Mouse (Mus musculus): ENCODE data around the gene Ubr4. TPM values are rescaled to one million over a fixed set of nuclear protein-coding genes. Genes with fewer than 3 reads are reported as not detected.

Ubr4 gene
- total and polyA plus RNA-seq, 2 experiments from 2014 or later, result 65.4 to 180 TPM

DNA sequence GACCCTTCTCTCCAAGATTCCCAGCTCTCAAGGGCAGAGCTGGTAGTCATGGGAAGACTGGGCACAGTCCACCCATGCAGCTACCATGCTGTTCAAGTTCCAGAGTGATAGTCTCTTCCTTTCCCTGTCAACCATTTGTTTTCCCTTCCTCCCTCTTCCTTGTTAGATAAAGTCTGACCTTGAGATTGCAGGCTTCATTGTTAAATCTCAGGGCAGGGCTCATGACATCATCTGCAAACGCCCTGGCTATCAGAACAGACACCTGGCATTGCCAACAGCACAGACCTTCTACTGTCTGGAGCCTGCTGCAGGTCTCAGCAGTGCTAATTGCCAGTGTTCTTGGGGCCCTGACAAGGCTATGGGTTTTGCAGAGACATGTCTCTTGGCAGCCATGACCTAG, 129.0 kb downstream of the Ubr4 start:
- Histone ChIP-seq H3K9ac (replicated peaks; ENCODE audit: low read length) (no peak overlapping the region), H3K4me3 (ENCODE audit: low read length) (no peak overlapping the region), H3K9me3 (ENCODE audit: low read length) (no peaks in the 10 kb centered on the region), H3K27me3 (ENCODE audit: insufficient read depth, low read length) (no peaks in the 10 kb centered on the region), H3K4me2 (ENCODE audit: low read depth, low read length) (no peak overlapping the region), H3K27ac (no peak overlapping the region), H3K4me1 (ENCODE audit: insufficient read depth, low read length) (peaks cover 2% of the 10 kb centered on the region; the same call in 1 of the 2 replicates), H3K36me3 (ENCODE audit: insufficient read depth, low read length) (peaks cover 74% of the 10 kb centered on the region)
- DNase-seq (ENCODE audit: low spot score), result no peak
- ATAC-seq, result no peak
- 75% methylated on average over 1 of the region's 1 CpGs for WGBS
- TF ChIP-seq CTCF (IDR thresholded peaks at IDR 0.05; ENCODE audit: low read depth), result no peak

DNA sequence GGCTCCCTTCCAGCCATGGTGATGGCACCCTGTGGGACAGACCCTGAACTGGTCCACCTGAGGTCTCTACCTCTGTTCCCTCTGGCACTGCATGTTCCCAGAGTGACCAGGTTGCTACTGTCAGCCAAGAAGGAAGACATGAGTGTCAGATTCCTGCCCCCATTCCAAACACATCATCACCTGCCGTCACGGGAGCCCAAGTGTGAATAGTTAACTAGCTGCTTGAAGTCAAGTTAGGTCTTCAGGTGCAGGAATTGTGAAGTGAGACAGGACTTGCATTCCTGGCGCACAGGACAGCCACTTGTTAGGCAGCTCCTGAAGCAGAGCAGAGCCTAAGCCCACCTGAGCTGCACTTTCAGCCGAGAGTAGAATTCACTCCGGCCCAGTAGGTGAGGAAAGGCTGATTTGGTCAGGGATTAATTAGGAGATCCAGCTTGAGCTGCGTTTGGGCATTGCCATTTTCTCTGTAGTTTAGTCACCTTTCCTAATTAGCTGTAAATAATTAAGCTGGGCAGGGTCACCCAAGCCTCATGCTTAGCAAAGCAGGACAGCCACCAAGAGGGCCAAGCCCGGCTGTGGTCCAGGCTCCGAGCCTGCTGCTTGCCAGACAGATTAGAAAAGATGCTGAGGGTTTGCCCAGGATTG, 131.2 kb downstream of the Ubr4 start:
- no peaks in the 10 kb centered on the region for H3K4me1 ChIP-seq (ENCODE audit: insufficient read depth, low read length)
- H3K4me2 ChIP-seq (ENCODE audit: low read depth, low read length), result no peak overlapping the region
- no peak overlapping the region for H3K9ac ChIP-seq (replicated peaks; ENCODE audit: low read length)
- no peak for DNase-seq (ENCODE audit: low spot score)
- no peaks in the 10 kb centered on the region for H3K27me3 ChIP-seq (ENCODE audit: insufficient read depth, low read length)
- H3K9me3 ChIP-seq (ENCODE audit: low read length), result no peaks in the 10 kb centered on the region
- H3K4me3 ChIP-seq (ENCODE audit: low read length), result no peak overlapping the region
- 79% methylated on average over 8 of the region's 8 CpGs for WGBS
- no peak for TF ChIP-seq CTCF (IDR thresholded peaks at IDR 0.05; ENCODE audit: low read depth)
- peaks cover 78% of the 10 kb centered on the region for H3K36me3 ChIP-seq (ENCODE audit: insufficient read depth, low read length)
- H3K27ac ChIP-seq, result no peak overlapping the region
- ATAC-seq, result no peak

DNA sequence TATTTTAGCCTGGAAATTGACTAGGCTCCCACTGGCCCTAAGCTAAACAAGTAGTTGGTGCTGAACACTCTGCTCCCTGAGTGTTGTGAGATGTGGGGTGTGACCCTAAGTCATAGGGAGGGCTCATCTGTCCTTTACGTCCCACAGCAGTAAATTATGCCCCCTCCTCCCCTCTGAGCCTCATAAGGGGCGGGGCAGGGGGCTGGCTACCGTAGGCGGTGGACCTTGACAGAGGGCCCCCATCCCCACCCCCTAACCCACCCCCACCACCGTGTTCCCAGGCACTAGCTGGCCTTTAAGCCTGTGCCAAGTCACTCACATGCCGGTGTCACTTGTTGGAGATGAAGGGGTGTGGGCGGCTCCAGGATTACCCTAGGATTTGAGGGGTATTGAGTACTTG, 132.1 kb downstream of the Ubr4 start:
- 67% methylated on average over 6 of the region's 7 CpGs for WGBS

DNA sequence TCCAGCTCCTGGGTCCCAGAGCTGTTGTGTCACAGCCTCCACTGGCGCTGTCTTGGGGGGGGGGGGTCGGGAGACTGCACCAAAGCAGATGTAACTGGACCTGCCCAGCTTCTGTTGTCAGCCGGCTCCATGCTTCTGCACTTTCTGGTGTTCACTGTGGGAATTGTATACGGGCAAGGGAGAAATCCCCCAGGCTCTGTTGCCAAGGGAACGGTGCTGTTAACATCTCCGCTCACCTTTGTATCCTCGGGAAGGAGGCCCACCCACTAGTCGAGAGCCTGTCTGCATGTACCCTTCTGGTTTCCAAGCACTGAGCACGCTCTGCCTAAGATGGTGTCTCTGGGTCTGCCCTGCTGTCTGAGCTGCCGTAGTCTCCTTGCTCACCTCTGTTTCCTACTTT, 134.7 kb downstream of the Ubr4 start:
- DNase-seq (ENCODE audit: low spot score) (no peak), ATAC-seq (no peak)
- H3K4me1 ChIP-seq (ENCODE audit: insufficient read depth, low read length), result no peaks in the 10 kb centered on the region
- no peak overlapping the region for H3K4me3 ChIP-seq (ENCODE audit: low read length)
- 47% methylated on average over 10 of the region's 10 CpGs for WGBS
- no peaks in the 10 kb centered on the region for H3K27me3 ChIP-seq (ENCODE audit: insufficient read depth, low read length)
- peaks cover 60% of the 10 kb centered on the region for H3K36me3 ChIP-seq (ENCODE audit: insufficient read depth, low read length)
- H3K9me3 ChIP-seq (ENCODE audit: low read length), result no peaks in the 10 kb centered on the region
- no peak overlapping the region for H3K9ac ChIP-seq (replicated peaks; ENCODE audit: low read length)
- no peak overlapping the region for H3K4me2 ChIP-seq (ENCODE audit: low read depth, low read length)
- H3K27ac ChIP-seq, result no peak overlapping the region
- no peak for TF ChIP-seq CTCF (IDR thresholded peaks at IDR 0.05; ENCODE audit: low read depth)

More for the DNA sequence above, 132.1 kb downstream of the Ubr4 start:
- Histone ChIP-seq H3K36me3 (ENCODE audit: insufficient read depth, low read length) (peaks cover 79% of the 10 kb centered on the region), H3K27me3 (ENCODE audit: insufficient read depth, low read length) (no peaks in the 10 kb centered on the region), H3K4me2 (ENCODE audit: low read depth, low read length) (no peak overlapping the region), H3K9ac (replicated peaks; ENCODE audit: low read length) (no peak overlapping the region), H3K27ac (no peak overlapping the region), H3K9me3 (ENCODE audit: low read length) (no peaks in the 10 kb centered on the region), H3K4me3 (ENCODE audit: low read length) (no peak overlapping the region), H3K4me1 (ENCODE audit: insufficient read depth, low read length) (no peaks in the 10 kb centered on the region)
- ATAC-seq (no peak), DNase-seq (ENCODE audit: low spot score) (no peak)
- TF ChIP-seq CTCF (IDR thresholded peaks at IDR 0.05; ENCODE audit: low read depth), result no peak

DNA sequence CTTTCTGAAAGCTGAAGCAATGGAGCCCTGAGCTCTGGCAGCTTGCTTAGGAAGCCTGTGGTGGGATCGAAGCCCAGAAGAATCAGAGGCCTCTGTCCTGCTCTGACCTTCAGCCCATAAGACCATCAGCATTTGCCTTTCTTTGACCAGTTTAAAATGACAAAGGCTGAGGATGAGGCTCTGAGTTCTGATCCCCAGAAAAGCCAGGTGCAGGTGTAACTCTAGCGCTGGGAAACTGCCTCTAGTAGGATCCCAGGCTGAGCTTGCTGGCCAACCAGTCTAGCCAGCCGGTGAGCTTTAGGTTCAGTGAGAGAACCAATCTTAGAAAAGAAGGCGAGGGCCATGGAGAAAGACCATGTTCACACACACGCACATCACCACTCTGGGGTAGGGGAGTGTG, 135.9 kb downstream of the Ubr4 start:
- no peak for TF ChIP-seq CTCF (IDR thresholded peaks at IDR 0.05; ENCODE audit: low read depth)

DNA sequence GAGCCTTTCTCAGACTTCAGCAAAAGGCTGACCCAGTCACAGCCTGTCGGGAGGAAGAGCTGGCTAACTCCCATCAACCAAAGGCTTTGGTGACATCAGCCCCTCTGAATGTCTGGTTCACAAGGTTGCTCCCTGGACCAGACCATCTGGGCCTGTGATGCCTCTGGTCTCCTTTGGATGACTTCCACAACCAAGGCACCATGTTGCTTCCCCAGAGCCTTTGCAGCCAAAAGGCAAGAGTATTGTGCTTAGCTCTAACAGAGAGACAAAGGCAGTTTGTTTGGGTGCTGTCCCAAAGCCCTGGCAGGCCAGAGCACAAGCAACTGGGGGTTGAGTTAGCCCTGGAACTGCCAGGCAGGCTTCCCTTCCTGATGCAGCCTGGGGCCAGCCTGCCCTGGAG, 137.5 kb downstream of the Ubr4 start:
- ATAC-seq (peak; percentile 61), DNase-seq (ENCODE audit: low spot score) (peak; percentile 76)
- Histone ChIP-seq H3K36me3 (ENCODE audit: insufficient read depth, low read length) (peaks cover 33% of the 10 kb centered on the region), H3K27ac (peak overlapping the region; percentile 74), H3K4me2 (ENCODE audit: low read depth, low read length) (no peak overlapping the region), H3K4me1 (ENCODE audit: insufficient read depth, low read length) (no peaks in the 10 kb centered on the region), H3K9ac (replicated peaks; ENCODE audit: low read length) (no peak overlapping the region), H3K27me3 (ENCODE audit: insufficient read depth, low read length) (no peaks in the 10 kb centered on the region), H3K4me3 (ENCODE audit: low read length) (no peak overlapping the region), H3K9me3 (ENCODE audit: low read length) (no peaks in the 10 kb centered on the region)
- no peak for TF ChIP-seq CTCF (IDR thresholded peaks at IDR 0.05; ENCODE audit: low read depth)
- 44% methylated on average over 1 of the region's 1 CpGs for WGBS

More for the DNA sequence above, 135.9 kb downstream of the Ubr4 start:
- H3K4me3 ChIP-seq (ENCODE audit: low read length), result no peak overlapping the region
- no peak overlapping the region for H3K4me2 ChIP-seq (ENCODE audit: low read depth, low read length)
- no peak for ATAC-seq
- H3K27me3 ChIP-seq (ENCODE audit: insufficient read depth, low read length), result no peaks in the 10 kb centered on the region
- 96% methylated on average over 5 of the region's 5 CpGs for WGBS
- no peaks in the 10 kb centered on the region for H3K4me1 ChIP-seq (ENCODE audit: insufficient read depth, low read length)
- no peak overlapping the region for H3K27ac ChIP-seq
- H3K9ac ChIP-seq (replicated peaks; ENCODE audit: low read length), result no peak overlapping the region
- peaks cover 48% of the 10 kb centered on the region for H3K36me3 ChIP-seq (ENCODE audit: insufficient read depth, low read length)
- H3K9me3 ChIP-seq (ENCODE audit: low read length), result no peaks in the 10 kb centered on the region
- no peak for DNase-seq (ENCODE audit: low spot score)

DNA sequence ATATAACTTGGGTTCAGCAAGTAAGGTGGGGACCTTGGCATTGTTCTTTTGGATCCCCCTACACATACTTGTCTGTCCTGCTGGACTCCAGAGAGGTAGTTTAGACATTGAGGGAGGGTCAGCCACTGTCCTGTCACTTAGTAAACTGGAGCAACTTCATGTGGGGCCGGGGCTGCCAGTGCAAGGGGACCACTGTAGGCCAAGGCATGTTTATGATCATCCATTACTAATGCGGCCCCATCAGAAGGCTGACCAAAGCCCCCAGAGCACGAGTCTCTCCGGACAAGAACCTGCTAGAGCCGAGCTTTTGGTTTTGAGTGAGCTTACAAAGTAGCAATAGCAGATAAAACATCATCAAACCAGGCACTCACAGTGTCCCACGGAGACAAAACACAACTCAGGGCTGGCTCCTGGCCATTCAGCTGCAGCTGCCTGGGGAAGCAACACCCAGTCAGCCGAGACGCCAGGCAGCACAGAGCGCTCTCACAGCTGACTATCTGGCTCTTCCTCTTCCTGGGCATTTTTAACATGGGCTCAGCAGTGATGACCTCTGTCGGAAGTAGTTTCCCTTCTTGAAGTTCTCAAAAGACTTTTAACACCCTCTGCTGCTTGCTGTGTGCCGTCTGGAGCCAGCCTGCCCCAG, 138.1 kb downstream of the Ubr4 start:
- no peaks in the 10 kb centered on the region for H3K4me1 ChIP-seq (ENCODE audit: insufficient read depth, low read length)
- WGBS, result 51% methylated on average over 11 of the region's 11 CpGs
- no peak overlapping the region for H3K4me3 ChIP-seq (ENCODE audit: low read length)
- H3K27ac ChIP-seq, result peak overlapping the region; percentile 74
- no peaks in the 10 kb centered on the region for H3K9me3 ChIP-seq (ENCODE audit: low read length)
- H3K27me3 ChIP-seq (ENCODE audit: insufficient read depth, low read length), result no peaks in the 10 kb centered on the region
- peak; percentile 22; the same call in 1 of the 2 replicates for ATAC-seq
- H3K4me2 ChIP-seq (ENCODE audit: low read depth, low read length), result no peak overlapping the region
- peaks cover 27% of the 10 kb centered on the region for H3K36me3 ChIP-seq (ENCODE audit: insufficient read depth, low read length)
- peak; percentile 57 for DNase-seq (ENCODE audit: low spot score)
- TF ChIP-seq CTCF (IDR thresholded peaks at IDR 0.05; ENCODE audit: low read depth), result no peak
- H3K9ac ChIP-seq (replicated peaks; ENCODE audit: low read length), result no peak overlapping the region
